Mouse (Mus musculus): ENCODE measurements at regions not wholly inside any gene's neighbourhood (a gene's known extent, or its start where the extent isn't known, plus 50 kb on each side); places are given as distances from the start of the nearest gene placed in this dataset.

GRCm38 (mm10) chr19:49805636-49806397 is 872.6 kb downstream of the Sorcs1 start:
- Histone ChIP-seq H3K36me3 (ENCODE audit: insufficient read depth, low read length) (no peaks in the 10 kb centered on the region), H3K9me3 (ENCODE audit: low read length) (no peaks in the 10 kb centered on the region), H3K27ac (ENCODE audit: low read length) (no peak overlapping the region), H3K9ac (replicated peaks; ENCODE audit: low read length) (no peak overlapping the region), H3K4me3 (ENCODE audit: low read length) (no peak overlapping the region), H3K27me3 (ENCODE audit: insufficient read depth, low read length) (no peaks in the 10 kb centered on the region), H3K4me1 (ENCODE audit: insufficient read depth, low read length) (no peaks in the 10 kb centered on the region), H3K4me2 (replicated peaks; ENCODE audit: low read depth, low read length) (no peak overlapping the region)
- WGBS, result 66% methylated on average over 3 of the region's 3 CpGs
- no peak for ATAC-seq (ENCODE audit: low FRiP score, low TSS enrichment)

All from kidney, embryonic 16.5 days (tissue).